Mouse (Mus musculus): ENCODE measurements around the gene Tmem229b. TPM values are rescaled to one million over a fixed set of nuclear protein-coding genes. Genes with fewer than 3 reads are reported as not detected.
"Not testable (repeated sequence)": the region's sequence is repeated elsewhere in the genome, so short reads cannot be mapped to it uniquely, and the experiment has no call there.

Tmem229b gene
- polyA plus RNA-seq, 1 experiment from 2014 or later, result 6.7 TPM

DNA sequence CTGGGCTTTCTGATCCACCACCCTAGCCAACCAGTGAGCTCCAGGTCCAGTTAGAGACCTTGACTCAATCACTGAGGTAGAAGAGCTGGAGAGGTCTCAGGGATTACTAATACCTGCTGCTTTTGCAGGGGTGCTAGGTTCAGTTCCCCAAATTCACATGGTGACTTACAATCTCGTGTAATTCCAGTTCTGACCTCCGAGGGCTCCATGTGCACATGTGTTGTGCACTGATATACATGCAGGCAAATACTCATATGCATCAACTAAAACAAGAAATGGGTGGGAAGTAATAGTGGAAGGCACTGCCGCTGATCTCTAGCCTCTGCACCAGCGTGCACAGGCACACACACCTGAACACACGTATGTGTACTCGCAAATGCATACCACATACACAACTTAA lies 60.3 kb downstream of the Tmem229b start:
- Histone ChIP-seq H3K4me3 (ENCODE audit: low read length) (no peak overlapping the region), H3K27me3 (ENCODE audit: control insufficient read depth, insufficient read depth, low read depth, low read length) (no peaks in the 10 kb centered on the region), H3K27ac (ENCODE audit: low read length) (no peak overlapping the region), H3K36me3 (ENCODE audit: control insufficient read depth, insufficient read depth, low read length) (no peaks in the 10 kb centered on the region), H3K4me2 (ENCODE audit: low read depth, low read length) (no peak overlapping the region), H3K4me1 (replicated peaks; ENCODE audit: control insufficient read depth, insufficient read depth, low read length) (no peaks in the 10 kb centered on the region), H3K9ac (ENCODE audit: low read length) (no peak overlapping the region), H3K9me3 (ENCODE audit: control insufficient read depth, low read length) (no peaks in the 10 kb centered on the region)
- 81% methylated on average over 6 of the region's 6 CpGs for WGBS
- no peak for ATAC-seq (ENCODE audit: low read depth)

DNA sequence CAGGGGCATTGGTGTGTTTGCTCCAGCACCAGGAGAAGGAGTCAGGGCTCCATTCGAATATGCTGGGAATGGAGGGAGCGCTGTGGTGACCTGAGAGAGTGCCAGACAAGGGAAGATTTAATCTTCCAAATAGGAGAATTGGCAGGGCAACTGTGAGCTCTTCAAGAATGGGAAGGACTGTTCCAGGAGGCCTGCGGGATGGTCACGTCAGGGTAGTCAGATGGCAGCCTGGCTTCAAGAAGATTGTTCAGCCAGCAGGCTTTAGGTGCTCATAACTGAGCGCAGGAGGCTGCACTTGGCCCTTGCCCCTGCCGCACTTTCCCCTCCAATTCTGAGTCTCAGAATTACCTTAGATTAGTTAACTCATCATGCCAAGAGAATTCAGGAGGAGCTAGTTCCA lies 64.5 kb downstream of the Tmem229b start:
- no peak for ATAC-seq (ENCODE audit: low read depth)
- Histone ChIP-seq H3K27me3 (ENCODE audit: control insufficient read depth, insufficient read depth, low read depth, low read length) (no peaks in the 10 kb centered on the region), H3K4me2 (ENCODE audit: low read depth, low read length) (no peak overlapping the region), H3K4me1 (replicated peaks; ENCODE audit: control insufficient read depth, insufficient read depth, low read length) (no peaks in the 10 kb centered on the region), H3K36me3 (ENCODE audit: control insufficient read depth, insufficient read depth, low read length) (no peaks in the 10 kb centered on the region), H3K9me3 (ENCODE audit: control insufficient read depth, low read length) (no peaks in the 10 kb centered on the region), H3K4me3 (ENCODE audit: low read length) (no peak overlapping the region), H3K9ac (ENCODE audit: low read length) (no peak overlapping the region), H3K27ac (ENCODE audit: low read length) (no peak overlapping the region)
- 78% methylated on average over 6 of the region's 6 CpGs for WGBS

DNA sequence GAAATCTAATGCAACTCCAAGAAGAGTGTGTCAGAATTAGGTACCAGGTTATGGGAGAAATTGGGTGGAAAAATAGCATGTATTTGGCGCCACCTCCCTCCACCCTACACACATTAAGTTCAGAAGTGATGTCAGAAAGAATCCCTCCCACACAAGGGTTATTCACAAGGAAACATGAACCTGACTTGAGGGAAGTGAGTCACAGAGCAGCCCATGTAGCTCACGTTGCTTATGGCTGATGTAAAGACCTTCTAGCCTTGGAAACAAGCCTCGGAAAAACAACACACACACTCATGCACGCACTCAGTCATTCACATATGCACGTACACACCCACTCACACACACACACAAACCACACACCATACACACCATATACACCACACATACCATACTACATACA lies 67.3 kb downstream of the Tmem229b start:
- H3K9me3 ChIP-seq (ENCODE audit: control insufficient read depth, low read length), result no peaks in the 10 kb centered on the region
- no peak for ATAC-seq (ENCODE audit: low read depth)
- no peaks in the 10 kb centered on the region for H3K27me3 ChIP-seq (ENCODE audit: control insufficient read depth, insufficient read depth, low read depth, low read length)
- no peaks in the 10 kb centered on the region for H3K4me1 ChIP-seq (replicated peaks; ENCODE audit: control insufficient read depth, insufficient read depth, low read length)
- whole genome bisulfite sequencing, result 78% methylated on average over 5 of the region's 5 CpGs
- H3K4me3 ChIP-seq (ENCODE audit: low read length), result no peak overlapping the region
- no peak overlapping the region for H3K9ac ChIP-seq (ENCODE audit: low read length)
- no peak overlapping the region for H3K4me2 ChIP-seq (ENCODE audit: low read depth, low read length)
- no peaks in the 10 kb centered on the region for H3K36me3 ChIP-seq (ENCODE audit: control insufficient read depth, insufficient read depth, low read length)
- no peak overlapping the region for H3K27ac ChIP-seq (ENCODE audit: low read length)

DNA sequence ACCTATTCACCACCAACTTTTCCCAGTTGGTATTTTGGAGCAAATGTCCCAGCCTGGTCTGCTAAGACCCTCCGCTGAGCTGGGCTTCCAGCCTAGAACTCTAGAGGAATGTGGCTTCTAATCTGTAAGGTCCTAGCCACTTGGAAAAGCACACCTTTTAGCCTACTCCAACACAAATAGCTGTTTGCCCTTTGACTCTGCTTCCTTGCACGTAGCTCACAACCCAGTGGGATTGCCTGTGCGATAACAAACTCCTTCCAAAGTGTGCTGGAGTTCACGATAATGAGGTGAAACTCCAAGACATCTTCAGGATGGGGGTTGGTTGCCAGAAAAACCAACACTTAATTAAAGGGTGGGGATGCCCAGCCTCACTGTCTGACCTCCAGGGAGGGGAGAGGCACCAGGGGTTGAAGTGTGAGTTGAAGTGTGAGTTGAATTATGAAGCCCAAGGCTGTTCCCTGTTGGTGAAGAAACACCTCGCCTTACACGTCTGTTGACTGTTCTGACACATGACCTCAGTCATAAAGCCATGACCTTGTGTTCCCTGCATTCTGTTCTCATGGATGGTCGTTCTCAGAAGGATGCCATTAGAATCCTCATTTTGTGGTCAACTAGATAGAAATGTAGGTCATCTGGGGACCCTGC lies 67.9 kb downstream of the Tmem229b start:
- ATAC-seq (ENCODE audit: low read depth), result no peak
- WGBS, result 45% methylated on average over 7 of the region's 7 CpGs
- no peak overlapping the region for H3K4me3 ChIP-seq (ENCODE audit: low read length)
- no peaks in the 10 kb centered on the region for H3K4me1 ChIP-seq (replicated peaks; ENCODE audit: control insufficient read depth, insufficient read depth, low read length)
- no peaks in the 10 kb centered on the region for H3K9me3 ChIP-seq (ENCODE audit: control insufficient read depth, low read length)
- H3K27ac ChIP-seq (ENCODE audit: low read length), result no peak overlapping the region
- no peaks in the 10 kb centered on the region for H3K36me3 ChIP-seq (ENCODE audit: control insufficient read depth, insufficient read depth, low read length)
- no peak overlapping the region for H3K9ac ChIP-seq (ENCODE audit: low read length)
- no peaks in the 10 kb centered on the region for H3K27me3 ChIP-seq (ENCODE audit: control insufficient read depth, insufficient read depth, low read depth, low read length)
- no peak overlapping the region for H3K4me2 ChIP-seq (ENCODE audit: low read depth, low read length)

DNA sequence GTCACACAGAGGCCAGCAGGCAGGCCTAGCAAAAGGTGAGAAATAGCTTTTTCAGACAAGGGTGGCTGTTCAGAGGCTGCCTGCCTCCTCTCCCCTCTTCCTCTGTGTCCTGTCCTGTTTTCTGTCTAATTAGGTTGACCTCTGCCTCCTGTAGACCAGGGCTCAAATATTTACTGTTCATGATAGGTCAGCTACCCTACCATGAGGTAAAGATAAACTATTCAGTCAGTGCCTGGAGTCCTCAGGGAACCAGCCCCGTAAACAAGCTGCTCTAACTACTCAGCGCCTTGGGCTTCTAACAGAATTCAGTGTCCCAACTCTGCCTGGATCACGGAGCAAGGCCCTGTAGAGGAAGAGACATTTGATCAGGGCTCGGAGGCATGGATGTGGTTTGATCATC lies 70.9 kb downstream of the Tmem229b start:
- no peaks in the 10 kb centered on the region for H3K36me3 ChIP-seq (ENCODE audit: control insufficient read depth, insufficient read depth, low read length)
- WGBS, result 40% methylated on average over 4 of the region's 4 CpGs
- H3K4me3 ChIP-seq (ENCODE audit: low read length), result no peak overlapping the region
- H3K27ac ChIP-seq (ENCODE audit: low read length), result no peak overlapping the region
- H3K4me1 ChIP-seq (replicated peaks; ENCODE audit: control insufficient read depth, insufficient read depth, low read length), result no peaks in the 10 kb centered on the region
- H3K4me2 ChIP-seq (ENCODE audit: low read depth, low read length), result no peak overlapping the region
- ATAC-seq (ENCODE audit: low read depth), result no peak
- no peaks in the 10 kb centered on the region for H3K27me3 ChIP-seq (ENCODE audit: control insufficient read depth, insufficient read depth, low read depth, low read length)
- H3K9ac ChIP-seq (ENCODE audit: low read length), result no peak overlapping the region
- no peaks in the 10 kb centered on the region for H3K9me3 ChIP-seq (ENCODE audit: control insufficient read depth, low read length)

DNA sequence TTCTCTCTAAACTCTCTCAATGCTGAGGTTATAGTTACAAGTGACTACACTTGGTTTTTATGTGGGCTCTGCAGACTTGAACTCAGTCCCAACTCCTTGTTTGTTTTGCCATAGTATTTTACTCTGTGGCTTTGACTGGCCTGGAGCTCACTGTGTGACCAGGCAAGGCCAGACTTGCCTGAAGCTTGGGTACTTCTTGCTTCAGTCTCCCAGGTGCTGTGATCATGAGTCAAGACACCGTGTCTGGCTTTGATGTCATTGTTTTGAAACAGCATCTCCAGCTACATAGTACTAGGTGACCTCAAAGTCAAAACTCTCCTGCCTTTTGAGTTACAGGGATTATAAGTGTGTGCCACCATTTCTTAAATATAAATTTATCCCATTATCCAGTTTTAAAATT lies 77.5 kb downstream of the Tmem229b start:
- 77% methylated on average over 1 of the region's 1 CpGs for WGBS
- Histone ChIP-seq H3K4me3 (ENCODE audit: low read length) (no peak overlapping the region), H3K9ac (ENCODE audit: low read length) (no peak overlapping the region), H3K27me3 (ENCODE audit: control insufficient read depth, insufficient read depth, low read depth, low read length) (no peaks in the 10 kb centered on the region), H3K36me3 (ENCODE audit: control insufficient read depth, insufficient read depth, low read length) (no peaks in the 10 kb centered on the region), H3K27ac (ENCODE audit: low read length) (no peak overlapping the region), H3K4me2 (ENCODE audit: low read depth, low read length) (no peak overlapping the region), H3K9me3 (ENCODE audit: control insufficient read depth, low read length) (no peaks in the 10 kb centered on the region), H3K4me1 (replicated peaks; ENCODE audit: control insufficient read depth, insufficient read depth, low read length) (no peaks in the 10 kb centered on the region)
- no peak for ATAC-seq (ENCODE audit: low read depth)

DNA sequence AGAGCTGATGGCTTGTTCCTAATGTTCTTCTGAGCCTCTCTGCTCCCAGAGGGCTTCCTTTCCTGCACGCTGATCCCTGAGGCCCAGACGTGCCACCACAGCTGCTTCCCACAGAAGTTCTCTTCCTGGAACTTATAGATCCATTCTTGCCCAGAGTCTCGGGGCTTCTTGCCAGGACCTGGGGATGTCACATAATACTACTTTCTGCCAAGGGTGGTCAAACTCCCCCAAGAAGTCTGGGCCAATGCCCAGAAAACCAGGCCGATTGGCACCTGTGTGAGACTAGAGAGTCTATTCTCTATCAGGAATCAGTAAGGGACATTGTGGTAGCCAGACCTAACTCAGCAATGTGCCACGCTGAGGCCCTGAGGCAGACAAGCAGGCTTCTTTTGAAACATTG lies 80.1 kb downstream of the Tmem229b start:
- Histone ChIP-seq H3K27me3 (ENCODE audit: control insufficient read depth, insufficient read depth, low read depth, low read length) (no peaks in the 10 kb centered on the region), H3K36me3 (ENCODE audit: control insufficient read depth, insufficient read depth, low read length) (no peaks in the 10 kb centered on the region), H3K4me3 (ENCODE audit: low read length) (no peak overlapping the region), H3K4me1 (replicated peaks; ENCODE audit: control insufficient read depth, insufficient read depth, low read length) (no peaks in the 10 kb centered on the region), H3K4me2 (ENCODE audit: low read depth, low read length) (no peak overlapping the region), H3K9me3 (ENCODE audit: control insufficient read depth, low read length) (no peaks in the 10 kb centered on the region), H3K9ac (ENCODE audit: low read length) (no peak overlapping the region), H3K27ac (ENCODE audit: low read length) (no peak overlapping the region)
- no peak for ATAC-seq (ENCODE audit: low read depth)
- 69% methylated on average over 5 of the region's 5 CpGs for WGBS

DNA sequence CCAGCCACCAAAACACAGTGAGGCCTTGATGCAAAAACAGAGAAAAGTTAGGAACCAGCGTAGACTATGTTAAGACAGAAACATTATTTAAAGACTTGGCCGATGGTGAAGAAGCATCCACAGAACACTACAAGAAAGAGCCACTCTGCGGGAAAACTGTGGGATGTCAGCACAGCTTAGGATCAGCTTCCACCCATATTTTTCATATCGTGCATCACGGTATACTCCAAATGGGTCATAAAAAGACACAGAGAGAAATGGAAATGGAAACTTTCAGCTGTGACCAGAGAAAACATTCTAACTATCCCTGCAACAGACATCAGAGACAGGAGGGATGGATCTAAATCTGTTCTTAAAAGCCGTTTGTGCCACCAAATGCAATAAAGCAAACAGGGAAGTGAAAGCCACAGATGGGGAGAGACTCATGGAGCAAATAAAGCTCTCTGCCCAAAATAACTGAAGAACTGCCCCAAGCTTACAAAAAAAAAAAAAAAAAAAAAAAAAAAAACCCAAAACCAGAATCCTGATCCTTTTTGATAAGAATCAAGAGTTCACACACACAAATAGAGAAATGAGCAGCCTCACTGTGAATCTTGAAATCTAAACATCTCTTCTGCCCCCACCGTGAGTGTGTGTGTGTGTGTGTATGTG lies 83.8 kb downstream of the Tmem229b start:
- Histone ChIP-seq H3K27ac (ENCODE audit: low read length) (no peak overlapping the region), H3K27me3 (ENCODE audit: control insufficient read depth, insufficient read depth, low read depth, low read length) (no peaks in the 10 kb centered on the region), H3K4me1 (replicated peaks; ENCODE audit: control insufficient read depth, insufficient read depth, low read length) (peaks cover 5% of the 10 kb centered on the region), H3K9ac (ENCODE audit: low read length) (no peak overlapping the region), H3K4me3 (ENCODE audit: low read length) (no peak overlapping the region), H3K9me3 (ENCODE audit: control insufficient read depth, low read length) (no peaks in the 10 kb centered on the region), H3K36me3 (ENCODE audit: control insufficient read depth, insufficient read depth, low read length) (no peaks in the 10 kb centered on the region), H3K4me2 (ENCODE audit: low read depth, low read length) (no peak overlapping the region)
- no peak for ATAC-seq (ENCODE audit: low read depth)
- 72% methylated on average over 7 of the region's 7 CpGs for WGBS

DNA sequence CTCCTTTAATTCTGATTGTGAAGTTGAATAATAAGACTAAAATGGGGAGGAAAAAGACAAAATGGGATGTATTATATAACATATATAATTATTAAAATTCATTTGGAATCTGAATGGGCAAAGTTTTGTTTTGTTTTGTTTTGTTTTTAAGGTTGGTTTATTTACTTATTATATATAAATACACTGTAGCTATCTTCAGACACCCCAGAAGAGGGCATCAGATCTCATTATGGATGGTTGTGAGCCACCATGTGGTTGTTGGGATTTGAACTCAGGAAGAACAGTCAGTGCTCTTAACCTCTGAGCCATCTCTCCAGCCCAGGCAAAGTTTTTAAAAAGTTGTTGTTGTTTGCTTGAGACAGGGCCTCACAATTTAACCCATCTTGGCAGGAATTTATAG lies 84.5 kb downstream of the Tmem229b start:
- not testable (repeated sequence) for H3K4me3 ChIP-seq (ENCODE audit: low read length); H3K9me3 ChIP-seq (ENCODE audit: control insufficient read depth, low read length); H3K27ac ChIP-seq (ENCODE audit: low read length); ATAC-seq (ENCODE audit: low read depth); H3K4me2 ChIP-seq (ENCODE audit: low read depth, low read length); H3K36me3 ChIP-seq (ENCODE audit: control insufficient read depth, insufficient read depth, low read length); H3K9ac ChIP-seq (ENCODE audit: low read length); H3K4me1 ChIP-seq (replicated peaks; ENCODE audit: control insufficient read depth, insufficient read depth, low read length); H3K27me3 ChIP-seq (ENCODE audit: control insufficient read depth, insufficient read depth, low read depth, low read length)

Measured in lung, embryonic 16.5 days (tissue).